Mouse (Mus musculus): Measurements from ENCODE around the gene Xrcc6. TPM values are rescaled to one million over a fixed set of nuclear protein-coding genes. Genes with fewer than 3 reads are reported as not detected.

Xrcc6 gene
- polyA plus RNA-seq, 1 experiment: 98.6 TPM

GRCm38 (mm10) chr15:81960171-81961077, 27.2 kb upstream of the Xrcc6 start, which contains the start of gene Pmm1:
Gene Pmm1, minus strand, starts transcription at chr15:81960930.
- peak within 1 kb of the TSS; percentile 98 for H3K4me3 ChIP-seq (ENCODE audit: low read depth, low read length)
- TF ChIP-seq CTCF (IDR thresholded peaks at IDR 0.05; ENCODE audit: low read depth, low read length) (peak; percentile 70), EP300 (IDR thresholded peaks at IDR 0.05; ENCODE audit: insufficient read depth, low read depth, low read length) (0 out of 2 replicates have a peak, but pooled peaks have one; percentile 5), POLR2A (IDR thresholded peaks at IDR 0.05; ENCODE audit: insufficient read depth, low read length) (no peak)

DNA sequence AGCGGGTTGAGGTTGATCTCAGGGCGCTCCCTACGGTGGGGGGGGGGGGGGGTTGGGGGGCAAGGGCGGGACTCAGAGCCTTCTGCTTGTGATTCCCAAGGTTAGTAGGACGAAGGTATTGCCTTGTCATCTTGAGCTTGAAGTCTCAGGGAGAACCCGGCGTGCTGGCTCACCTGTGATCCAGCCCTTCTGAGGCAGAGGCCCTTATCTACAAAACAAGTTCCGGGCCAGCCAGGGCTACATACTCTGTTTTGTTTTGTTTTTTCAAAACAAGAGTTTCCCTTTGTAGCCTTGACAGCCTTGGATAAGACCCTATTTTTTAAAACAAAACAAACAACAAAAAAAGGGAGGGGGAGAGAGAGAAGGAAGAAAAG, 26.6 kb upstream of the Xrcc6 start:
- peaks cover 33% of the 10 kb centered on the region for H3K36me3 ChIP-seq (ENCODE audit: control insufficient read depth, insufficient read depth, low read length, poor library complexity, severe bottlenecking)
- peak overlapping the region; percentile 75 for H3K27ac ChIP-seq (ENCODE audit: insufficient read depth, low read length)
- H3K9ac ChIP-seq (ENCODE audit: low read depth, poor library complexity, severe bottlenecking): peak overlapping the region; percentile 14

More at GRCm38 (mm10) chr15:81960171-81961077, 27.2 kb upstream of the Xrcc6 start, which contains the start of gene Pmm1:
- Histone ChIP-seq H3K9me3 (replicated peaks; ENCODE audit: control insufficient read depth, insufficient read depth, low read length, poor library complexity, severe bottlenecking) (no peaks in the 10 kb centered on the region), H3K4me1 (ENCODE audit: control insufficient read depth, insufficient read depth, low read length) (peaks cover 3% of the 10 kb centered on the region), H3K36me3 (ENCODE audit: control insufficient read depth, insufficient read depth, low read length, poor library complexity, severe bottlenecking) (peaks cover 39% of the 10 kb centered on the region), H3K27me3 (ENCODE audit: control insufficient read depth, insufficient read depth, low read length, poor library complexity, severe bottlenecking) (no peaks in the 10 kb centered on the region), H3K9ac (ENCODE audit: low read depth, poor library complexity, severe bottlenecking) (peak within 1 kb of the TSS; percentile 94), H3K27ac (ENCODE audit: insufficient read depth, low read length) (peak within 1 kb of the TSS; percentile 75)

DNA sequence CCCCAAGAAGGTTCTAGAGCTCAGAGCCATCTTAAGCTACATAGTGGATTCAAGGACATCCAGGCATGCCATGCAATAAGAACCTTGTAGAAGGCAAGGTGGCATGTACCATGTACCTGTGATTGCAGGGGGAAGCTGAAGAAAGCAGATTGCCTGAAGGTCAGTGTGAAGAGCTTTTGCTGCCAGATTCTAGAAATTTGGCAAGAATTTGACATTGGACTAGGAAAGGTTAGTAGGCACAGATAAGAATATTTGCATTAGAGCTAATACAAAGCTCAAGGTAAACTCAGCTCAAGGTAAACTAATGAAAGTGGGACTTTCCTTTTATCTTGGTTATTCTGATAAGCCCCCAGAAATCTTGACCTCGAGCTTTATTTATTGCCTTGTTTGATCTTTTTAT, 23.4 kb upstream of the Xrcc6 start:
- H3K27ac ChIP-seq (ENCODE audit: insufficient read depth, low read length): no peak overlapping the region; the same call in 1 of the 2 replicates
- no peak overlapping the region for H3K4me3 ChIP-seq (ENCODE audit: low read depth, low read length)
- H3K27me3 ChIP-seq (ENCODE audit: control insufficient read depth, insufficient read depth, low read length, poor library complexity, severe bottlenecking): no peaks in the 10 kb centered on the region
- no peak overlapping the region for H3K9ac ChIP-seq (ENCODE audit: low read depth, poor library complexity, severe bottlenecking)
- no peak for TF ChIP-seq EP300 (IDR thresholded peaks at IDR 0.05; ENCODE audit: insufficient read depth, low read depth, low read length)
- TF ChIP-seq POLR2A (IDR thresholded peaks at IDR 0.05; ENCODE audit: insufficient read depth, low read length): no peak
- no peak for TF ChIP-seq CTCF (IDR thresholded peaks at IDR 0.05; ENCODE audit: low read depth, low read length)
- H3K9me3 ChIP-seq (replicated peaks; ENCODE audit: control insufficient read depth, insufficient read depth, low read length, poor library complexity, severe bottlenecking): no peaks in the 10 kb centered on the region
- peaks cover 1% of the 10 kb centered on the region for H3K36me3 ChIP-seq (ENCODE audit: control insufficient read depth, insufficient read depth, low read length, poor library complexity, severe bottlenecking)
- H3K4me1 ChIP-seq (ENCODE audit: control insufficient read depth, insufficient read depth, low read length): peaks cover 7% of the 10 kb centered on the region

More for the DNA sequence above, 26.6 kb upstream of the Xrcc6 start:
- Histone ChIP-seq H3K4me1 (ENCODE audit: control insufficient read depth, insufficient read depth, low read length) (peaks cover 4% of the 10 kb centered on the region), H3K9me3 (replicated peaks; ENCODE audit: control insufficient read depth, insufficient read depth, low read length, poor library complexity, severe bottlenecking) (no peaks in the 10 kb centered on the region), H3K4me3 (ENCODE audit: low read depth, low read length) (peak overlapping the region; percentile 50; the same call in 1 of the 2 replicates), H3K27me3 (ENCODE audit: control insufficient read depth, insufficient read depth, low read length, poor library complexity, severe bottlenecking) (no peaks in the 10 kb centered on the region)
- TF ChIP-seq POLR2A (IDR thresholded peaks at IDR 0.05; ENCODE audit: insufficient read depth, low read length) (peak; percentile 15), EP300 (IDR thresholded peaks at IDR 0.05; ENCODE audit: insufficient read depth, low read depth, low read length) (0 out of 2 replicates have a peak, but pooled peaks have one; percentile 23), CTCF (IDR thresholded peaks at IDR 0.05; ENCODE audit: low read depth, low read length) (no peak)

- no peaks in the 10 kb centered on the region for H3K36me3 ChIP-seq (ENCODE audit: control insufficient read depth, insufficient read depth, low read length, poor library complexity, severe bottlenecking)
- no peaks in the 10 kb centered on the region for H3K27me3 ChIP-seq (ENCODE audit: control insufficient read depth, insufficient read depth, low read length, poor library complexity, severe bottlenecking)
- H3K9ac ChIP-seq (ENCODE audit: low read depth, poor library complexity, severe bottlenecking): 0 out of 2 replicates have a peak overlapping the region, but pooled peaks have one; percentile 11
- peaks cover under 1% of the 10 kb centered on the region; the same call in 1 of the 2 replicates for H3K9me3 ChIP-seq (replicated peaks; ENCODE audit: control insufficient read depth, insufficient read depth, low read length, poor library complexity, severe bottlenecking)
- peak; percentile 46; the same call in 1 of the 2 replicates for TF ChIP-seq EP300 (IDR thresholded peaks at IDR 0.05; ENCODE audit: insufficient read depth, low read depth, low read length)
- no peak for TF ChIP-seq POLR2A (IDR thresholded peaks at IDR 0.05; ENCODE audit: insufficient read depth, low read length)
- H3K4me3 ChIP-seq (ENCODE audit: low read depth, low read length): no peak overlapping the region
- H3K4me1 ChIP-seq (ENCODE audit: control insufficient read depth, insufficient read depth, low read length): peaks cover 7% of the 10 kb centered on the region
- peak overlapping the region; percentile 93 for H3K27ac ChIP-seq (ENCODE audit: insufficient read depth, low read length)
Measured at GRCm38 (mm10) chr15:81964980-81965545, 22.6 kb upstream of the Xrcc6 start.

DNA sequence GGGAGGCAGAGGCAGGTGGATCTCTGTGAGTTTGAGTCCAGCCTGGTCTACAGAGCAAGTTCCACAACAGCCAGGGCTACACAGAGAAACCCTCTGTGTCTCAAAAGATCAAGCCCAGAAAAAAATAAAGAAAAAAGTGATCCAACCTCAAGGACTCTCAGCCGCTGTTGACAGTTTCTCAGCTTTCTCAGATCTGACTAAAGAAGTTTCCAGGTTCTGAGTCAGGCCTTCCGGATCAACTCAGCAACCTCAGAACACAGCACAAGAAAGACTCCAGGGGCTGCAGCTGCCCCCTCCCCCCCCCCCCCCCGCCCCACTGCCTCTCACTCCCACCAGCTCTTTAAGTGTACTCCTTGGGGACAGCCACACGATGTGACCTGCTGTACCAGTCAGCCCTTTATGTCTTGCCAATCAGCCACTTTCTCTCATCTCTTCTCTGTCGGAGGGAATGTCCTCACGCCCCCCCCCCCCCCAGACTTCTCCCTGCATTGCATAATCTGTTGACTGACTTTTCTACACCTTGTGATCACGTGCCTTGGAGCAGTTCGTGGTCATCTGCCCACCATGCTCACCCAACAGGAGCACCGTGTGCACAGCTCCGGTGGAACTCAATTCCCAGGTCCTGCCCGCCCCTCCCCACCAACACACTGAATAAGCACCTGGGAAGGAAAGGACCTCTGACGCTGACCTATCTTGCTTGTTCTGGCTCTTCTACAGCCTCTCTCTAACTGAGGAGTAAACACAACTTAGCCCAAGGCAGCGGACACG, 21.4 kb upstream of the Xrcc6 start:
- no peaks in the 10 kb centered on the region for H3K36me3 ChIP-seq (ENCODE audit: control insufficient read depth, insufficient read depth, low read length, poor library complexity, severe bottlenecking)
- peak; percentile 62 for TF ChIP-seq EP300 (IDR thresholded peaks at IDR 0.05; ENCODE audit: insufficient read depth, low read depth, low read length)
- no peak for TF ChIP-seq CTCF (IDR thresholded peaks at IDR 0.05; ENCODE audit: low read depth, low read length)
- no peak for TF ChIP-seq POLR2A (IDR thresholded peaks at IDR 0.05; ENCODE audit: insufficient read depth, low read length)
- peaks cover 5% of the 10 kb centered on the region; the same call in 1 of the 2 replicates for H3K9me3 ChIP-seq (replicated peaks; ENCODE audit: control insufficient read depth, insufficient read depth, low read length, poor library complexity, severe bottlenecking)
- peak overlapping the region; percentile 39 for H3K4me3 ChIP-seq (ENCODE audit: low read depth, low read length)
- H3K27me3 ChIP-seq (ENCODE audit: control insufficient read depth, insufficient read depth, low read length, poor library complexity, severe bottlenecking): no peaks in the 10 kb centered on the region
- H3K27ac ChIP-seq (ENCODE audit: insufficient read depth, low read length): peak overlapping the region; percentile 99
- peak overlapping the region; percentile 42 for H3K9ac ChIP-seq (ENCODE audit: low read depth, poor library complexity, severe bottlenecking)
- H3K4me1 ChIP-seq (ENCODE audit: control insufficient read depth, insufficient read depth, low read length): peaks cover 7% of the 10 kb centered on the region
